Mouse (Mus musculus): ENCODE data around the gene Scn10a. TPM values are rescaled to one million over a fixed set of nuclear protein-coding genes. Genes with fewer than 3 reads are reported as not detected.

The Scn10a gene
- total and polyA plus RNA-seq, 3 experiments = not detected

- H3K27me3 ChIP-seq (replicated peaks) = peaks cover 78% of the 10 kb centered on the region
- no peaks in the 10 kb centered on the region for H3K36me3 ChIP-seq (replicated peaks in 1 of 2; ENCODE audit: control insufficient read depth in 1 of 2, insufficient read depth in 1 of 2, low read length in 1 of 2)
- dilution Hi-C loops (cut with MboI; ENCODE audit: extremely low pct_ligation_motif_present, extremely low pct_unique_long_range_greater_than_20kb, low sequenced_read_pairs) (no loop called here), in situ Hi-C loops (cut with MboI; ENCODE audit: low pct_ligation_motif_present, low pct_unique_long_range_greater_than_20kb, low sequenced_read_pairs) (no loop called here)
- peaks cover 0 to 9% of the 10 kb centered on the region in 2 experiments; a peak in 2 of 4 replicates for H3K4me1 ChIP-seq (ENCODE audit: control insufficient read depth in 1 of 2, insufficient read depth in 2 of 2)
- TF ChIP-seq TBP (conservative IDR thresholded peaks at IDR 0.05; ENCODE audit: low read depth, low read length) (no peak), SIN3A (IDR thresholded peaks at IDR 0.05; ENCODE audit: low read length) (no peak)
- no peak overlapping the region for H3K4me2 ChIP-seq (ENCODE audit: insufficient read depth, low read depth, poor library complexity, severe bottlenecking)
- no peak overlapping the region for H3K4me3 ChIP-seq (replicated peaks in 1 of 3; ENCODE audit: low read depth in 2 of 3, low read length in 2 of 3, poor library complexity in 1 of 3)
- no peaks in the 10 kb centered on the region for H3K9me3 ChIP-seq (replicated peaks; ENCODE audit: low read length)
- H3K79me2 ChIP-seq (replicated peaks; ENCODE audit: control insufficient read depth, extremely low read depth, insufficient read depth, poor library complexity, severe bottlenecking) = no peaks in the 10 kb centered on the region
- no peak for DNase-seq (ENCODE audit: extremely low read depth)
- no peak overlapping the region for H3K27ac ChIP-seq (ENCODE audit: insufficient read depth, low read depth)
- no peak overlapping the region for H3K9ac ChIP-seq (ENCODE audit: insufficient read depth, low read depth)
Measured at GRCm38 (mm10) chr9:119633475-119633874, 85.6 kb downstream of the Scn10a start.

- Histone ChIP-seq H3K9me3 (replicated peaks; ENCODE audit: low read length) (no peaks in the 10 kb centered on the region), H3K4me2 (ENCODE audit: insufficient read depth, low read depth, poor library complexity, severe bottlenecking) (no peak overlapping the region), H3K27me3 (replicated peaks) (peaks cover 82% of the 10 kb centered on the region), H3K27ac (ENCODE audit: insufficient read depth, low read depth) (no peak overlapping the region), H3K36me3 (replicated peaks in 1 of 2; ENCODE audit: control insufficient read depth in 1 of 2, insufficient read depth in 1 of 2, low read length in 1 of 2) (no peaks in the 10 kb centered on the region), H3K4me1 (ENCODE audit: control insufficient read depth in 1 of 2, insufficient read depth in 2 of 2) (peaks cover 0 to 9% of the 10 kb centered on the region in 2 experiments; a peak in 2 of 4 replicates), H3K9ac (ENCODE audit: insufficient read depth, low read depth) (no peak overlapping the region), H3K79me2 (replicated peaks; ENCODE audit: control insufficient read depth, extremely low read depth, insufficient read depth, poor library complexity, severe bottlenecking) (no peaks in the 10 kb centered on the region), H3K4me3 (replicated peaks in 1 of 3; ENCODE audit: low read depth in 2 of 3, low read length in 2 of 3, poor library complexity in 1 of 3) (no peak overlapping the region)
- DNase-seq (ENCODE audit: extremely low read depth) = no peak
- dilution Hi-C loops (cut with MboI; ENCODE audit: extremely low pct_ligation_motif_present, extremely low pct_unique_long_range_greater_than_20kb, low sequenced_read_pairs) (no loop called here), in situ Hi-C loops (cut with MboI; ENCODE audit: low pct_ligation_motif_present, low pct_unique_long_range_greater_than_20kb, low sequenced_read_pairs) (no loop called here)
- TF ChIP-seq TCF12 (IDR thresholded peaks at IDR 0.05; ENCODE audit: low read depth, low read length) (no peak), NELFE (IDR thresholded peaks at IDR 0.05; ENCODE audit: low read depth, low read length) (no peak), RCOR1 (conservative IDR thresholded peaks at IDR 0.05; ENCODE audit: low read depth, low read length) (no peak), POLR2A (IDR thresholded peaks at IDR 0.05; ENCODE audit: low read depth, low read length) (no peak), TBP (conservative IDR thresholded peaks at IDR 0.05; ENCODE audit: low read depth, low read length) (no peak), NRF1 (IDR thresholded peaks at IDR 0.05; ENCODE audit: low read depth, low read length) (no peak), CTCF (conservative IDR thresholded peaks at IDR 0.05 in 1 of 2, IDR thresholded peaks at IDR 0.05 in 1 of 2; ENCODE audit: low read depth in 2 of 2, low read length in 2 of 2) (no peak), USF1 (IDR thresholded peaks at IDR 0.05; ENCODE audit: low read depth, low read length) (no peak), ETS1 (conservative IDR thresholded peaks at IDR 0.05; ENCODE audit: low read depth, low read length) (no peak), IRF4 (IDR thresholded peaks at IDR 0.05; ENCODE audit: low read depth, low read length) (no peak), ELF1 (IDR thresholded peaks at IDR 0.05; ENCODE audit: low read depth, low read length) (no peak), MEF2A (IDR thresholded peaks at IDR 0.05; ENCODE audit: borderline replicate concordance, low read depth, low read length) (no peak), SIN3A (IDR thresholded peaks at IDR 0.05; ENCODE audit: low read length) (no peak), RAD21 (IDR thresholded peaks at IDR 0.05; ENCODE audit: low read depth, low read length) (no peak), UBTF (IDR thresholded peaks at IDR 0.05; ENCODE audit: low read depth, low read length) (no peak), CHD1 (IDR thresholded peaks at IDR 0.05; ENCODE audit: low read depth, low read length) (no peak), MAFK (IDR thresholded peaks at IDR 0.05; ENCODE audit: insufficient replicate concordance, low read length) (no peak), JUN (IDR thresholded peaks at IDR 0.05; ENCODE audit: insufficient read depth, low read depth, low read length) (no peak), PAX5 (IDR thresholded peaks at IDR 0.05; ENCODE audit: low read length) (no peak)
Measured at GRCm38 (mm10) chr9:119632801-119633200, 86.3 kb downstream of the Scn10a start.
